In the genomic region with DNA sequence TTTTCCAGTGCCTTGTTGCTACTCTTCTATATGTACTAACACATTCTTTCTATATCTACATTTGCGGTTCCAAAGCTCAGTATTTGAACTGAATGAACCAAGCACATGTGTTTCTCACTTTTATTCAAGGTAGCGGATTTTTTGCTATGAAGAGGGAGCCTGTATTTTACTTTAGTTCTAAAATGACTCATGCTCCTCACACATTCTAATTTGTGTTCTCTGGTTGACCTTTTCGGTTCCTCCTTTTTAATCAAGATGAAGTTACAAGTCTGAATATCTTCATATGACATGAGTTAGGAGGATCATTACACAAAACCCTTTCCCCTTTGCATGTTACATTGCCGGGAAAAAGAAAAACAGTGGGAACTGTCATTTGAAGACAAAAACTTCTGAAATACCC, we compare ENCODE assay signal across 15 mouse cellular contexts.
"Had no signal": no experiment of that assay in that cellular context is flagged by ENCODE, and none has a peak within 500 bp of the region (broad histone marks: within the 10 kb centered on the region; RNA-seq: fewer than 3 reads in every experiment).

No protein-coding gene starts in this region.

- H3K4me2 ChIP-seq: liver, embryonic 13.5 days; midbrain, embryonic 12.5 days; midbrain, embryonic 15.5 days; neural tube, embryonic 13.5 days; stomach, embryonic 15.5 days had no signal

- H3K27ac ChIP-seq: kidney, postnatal 0 days; layer of hippocampus, adult 2 months; left cerebral cortex, adult 2 months; liver, embryonic 13.5 days; midbrain, embryonic 12.5 days; midbrain, embryonic 15.5 days; neural tube, embryonic 13.5 days; stomach, embryonic 15.5 days had no signal

- H3K4me3 ChIP-seq: layer of hippocampus, adult 2 months; left cerebral cortex, adult 2 months; liver, embryonic 13.5 days; midbrain, embryonic 12.5 days; midbrain, embryonic 15.5 days; myocyte; neural tube, embryonic 13.5 days; stomach, embryonic 15.5 days had no signal

- DNase-seq: kidney, adult 2 months; kidney, postnatal 25 days; layer of hippocampus, postnatal 36 days; liver, embryonic 13.5 days; lung, postnatal 14 days; lung, postnatal 4 days; thymus, postnatal 36 days had no signal

- H3K36me3 ChIP-seq: liver, embryonic 13.5 days; midbrain, embryonic 12.5 days; midbrain, embryonic 15.5 days; neural tube, embryonic 13.5 days; stomach, embryonic 15.5 days had no signal

- H3K9me3 ChIP-seq: liver, embryonic 13.5 days; midbrain, embryonic 15.5 days; neural tube, embryonic 13.5 days; stomach, embryonic 15.5 days had no signal

- H3K4me1 ChIP-seq: liver, embryonic 13.5 days; midbrain, embryonic 12.5 days; midbrain, embryonic 15.5 days; neural tube, embryonic 13.5 days; stomach, embryonic 15.5 days had no signal

- H3K9ac ChIP-seq: liver, embryonic 13.5 days; midbrain, embryonic 12.5 days; midbrain, embryonic 15.5 days; neural tube, embryonic 13.5 days; stomach, embryonic 15.5 days had no signal

- ATAC-seq: midbrain, embryonic 15.5 days had no signal

- H3K27me3 ChIP-seq: liver, embryonic 13.5 days; midbrain, embryonic 12.5 days; midbrain, embryonic 15.5 days; neural tube, embryonic 13.5 days; stomach, embryonic 15.5 days had no signal
